Mouse (Mus musculus): ENCODE results near the gene P2ry2.
A peak's percentile ranks its signal among the peaks of the same experiment; 100 is the strongest.

Gene P2ry2

DNA sequence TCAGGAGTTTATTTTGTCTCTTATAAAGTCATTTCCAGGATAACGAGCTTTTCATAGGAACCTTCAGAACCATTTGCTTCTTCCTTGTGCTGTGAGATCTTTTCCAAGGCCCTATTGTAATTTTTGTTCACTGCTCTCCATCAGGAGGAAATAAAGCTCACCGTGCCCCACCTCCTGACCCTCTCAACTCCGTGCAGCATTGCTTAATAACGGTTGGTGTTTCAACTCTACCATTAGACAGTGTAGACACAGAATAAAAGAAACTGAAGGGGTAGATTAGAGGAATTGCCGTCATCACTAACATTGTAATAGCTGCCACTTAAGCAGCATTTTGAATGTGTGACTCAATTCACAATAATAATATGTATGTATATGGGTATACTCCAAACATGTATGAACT, 14.2 kb upstream of the P2ry2 start:
- no peak for DNase-seq (ENCODE audit: low spot score)

DNA sequence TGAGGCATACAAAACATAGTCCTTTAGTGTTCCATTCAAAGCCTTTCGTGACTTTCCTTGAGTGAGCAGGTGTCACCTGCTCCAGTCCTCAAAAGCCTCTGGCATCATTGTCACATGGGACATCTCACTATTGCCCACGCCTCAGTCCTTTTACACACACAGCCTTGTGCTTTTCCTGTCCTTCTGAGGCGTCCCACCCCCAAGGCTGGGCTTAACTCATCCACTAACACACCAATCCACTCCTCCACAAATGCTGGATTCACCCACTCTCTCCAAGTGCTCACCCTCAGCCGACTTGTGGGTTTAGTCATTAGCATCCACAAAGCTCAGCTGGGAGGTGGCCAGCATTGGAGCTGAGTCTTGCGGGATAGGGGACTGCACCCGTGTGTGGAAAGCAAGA, 4.8 kb upstream of the P2ry2 start:
- no peak for DNase-seq (ENCODE audit: low spot score)

DNA sequence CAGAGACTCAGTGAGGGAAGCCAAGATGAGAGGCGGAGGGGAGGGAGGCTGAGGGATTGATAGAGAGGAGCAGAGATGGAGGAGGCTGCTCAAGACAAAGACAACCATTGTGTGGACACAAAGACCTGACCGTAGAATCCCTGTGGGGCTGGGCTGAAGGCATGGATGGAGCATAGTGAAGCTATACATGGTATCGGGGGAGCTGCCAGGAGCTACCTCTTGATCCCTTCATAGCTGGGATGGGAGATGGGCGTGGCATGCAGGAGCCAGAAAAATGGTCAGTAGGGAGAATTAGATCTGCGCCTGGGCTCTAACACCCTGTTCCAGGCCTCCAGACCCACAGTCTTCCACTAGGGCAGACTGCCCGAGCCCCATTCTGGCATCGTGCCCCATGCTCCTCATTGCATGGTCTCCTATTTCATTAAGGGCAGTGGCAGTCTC, 4.4 kb upstream of the P2ry2 start:
- DNase-seq (ENCODE audit: low spot score): no peak

DNA sequence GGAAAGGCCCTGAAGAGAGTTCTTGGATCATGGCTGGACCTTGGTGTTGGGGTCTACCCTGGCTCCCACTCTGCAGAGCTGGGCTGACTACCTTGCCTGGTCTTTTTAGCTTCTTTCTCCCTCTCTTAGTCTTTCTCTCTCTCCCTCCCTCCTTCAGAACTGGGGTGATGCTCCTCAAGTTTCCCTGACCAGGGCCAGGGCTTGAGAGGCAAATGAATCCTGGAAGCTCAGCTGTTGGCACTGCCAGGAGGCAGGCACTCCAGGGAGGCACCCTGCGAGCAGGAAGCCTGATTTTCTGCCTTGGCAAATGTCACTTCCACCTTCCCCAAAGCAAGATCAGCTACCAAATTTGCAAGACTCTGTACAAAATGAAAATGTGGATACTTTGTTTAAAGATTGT, 2.3 kb upstream of the P2ry2 start:
- no peak for DNase-seq (ENCODE audit: low spot score)

DNA sequence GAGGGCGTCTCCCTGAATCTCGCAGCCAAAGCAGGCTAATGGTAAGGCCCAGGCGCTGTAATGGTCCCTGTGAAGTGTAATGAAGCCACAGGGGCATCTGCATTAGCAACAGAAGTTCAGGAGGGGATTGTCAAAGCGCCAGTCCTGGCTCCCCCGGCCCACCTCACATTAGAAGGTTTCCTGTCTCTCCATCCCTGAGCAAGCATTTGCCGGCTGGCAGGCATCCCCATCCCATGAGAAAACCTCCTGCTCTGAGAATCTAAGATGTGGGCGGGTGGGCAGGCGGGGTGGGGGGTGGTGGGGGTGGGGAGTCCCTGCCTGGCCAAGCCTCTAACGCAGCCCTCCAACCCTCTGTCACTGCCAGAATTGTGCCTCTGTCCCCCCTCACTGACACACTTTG, 1.4 kb upstream of the P2ry2 start:
- no peak for DNase-seq (ENCODE audit: low spot score)

DNA sequence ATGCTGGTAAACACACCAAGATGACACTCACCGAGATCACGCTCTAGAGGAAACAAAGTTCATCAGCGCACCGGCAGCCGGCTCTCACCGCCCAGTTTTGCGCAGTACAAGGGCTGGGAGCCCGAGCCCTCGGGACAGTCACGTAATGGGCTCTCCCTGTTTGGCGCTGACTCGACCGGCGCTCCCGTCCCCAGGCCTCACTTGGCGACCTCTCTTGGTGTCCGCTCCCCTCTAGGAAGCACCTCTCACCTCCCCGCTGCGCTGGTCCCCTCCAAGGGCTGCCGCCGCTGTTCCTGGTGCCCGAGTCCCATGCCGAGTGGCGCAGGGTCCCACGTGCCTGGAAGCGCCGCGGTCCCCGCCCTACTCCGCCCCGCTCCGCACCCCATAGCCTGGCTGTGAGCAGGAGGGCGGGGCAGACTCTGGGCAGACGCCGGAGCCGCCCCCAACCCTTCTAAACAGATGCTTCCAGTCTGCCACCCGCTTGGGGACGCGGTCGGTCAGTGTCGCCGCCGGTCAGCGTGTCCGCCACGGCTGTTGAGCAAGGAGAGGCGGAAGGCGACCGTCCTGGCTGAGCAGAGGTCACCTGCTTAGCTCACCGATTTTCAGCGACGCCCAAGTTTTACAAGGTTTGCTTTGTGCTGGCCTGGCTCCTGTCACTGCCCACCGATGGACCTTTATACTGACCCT, 842 bp downstream of the P2ry2 start:
- DNase-seq (ENCODE audit: low spot score): peak; percentile 37

DNA sequence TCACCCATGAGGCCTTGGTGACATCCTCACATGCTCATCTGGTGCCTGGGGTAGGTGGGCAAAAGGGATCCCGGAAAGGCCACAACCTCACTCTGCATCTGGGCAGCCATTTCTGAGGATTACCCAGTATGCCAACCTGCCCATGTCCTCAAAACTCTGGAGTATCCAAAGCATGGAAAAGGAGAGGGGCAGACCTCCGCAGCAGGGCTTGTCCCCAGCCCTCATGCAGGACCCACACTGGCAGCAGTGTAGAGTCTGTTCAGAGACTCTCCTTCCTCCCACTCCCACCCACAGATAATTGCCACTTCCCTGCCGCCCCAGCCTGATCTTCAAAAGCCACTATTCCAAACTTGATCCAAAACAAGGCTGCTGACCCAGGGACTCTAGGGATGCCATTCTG, 1.9 kb downstream of the P2ry2 start:
- DNase-seq (ENCODE audit: low spot score): no peak

DNA sequence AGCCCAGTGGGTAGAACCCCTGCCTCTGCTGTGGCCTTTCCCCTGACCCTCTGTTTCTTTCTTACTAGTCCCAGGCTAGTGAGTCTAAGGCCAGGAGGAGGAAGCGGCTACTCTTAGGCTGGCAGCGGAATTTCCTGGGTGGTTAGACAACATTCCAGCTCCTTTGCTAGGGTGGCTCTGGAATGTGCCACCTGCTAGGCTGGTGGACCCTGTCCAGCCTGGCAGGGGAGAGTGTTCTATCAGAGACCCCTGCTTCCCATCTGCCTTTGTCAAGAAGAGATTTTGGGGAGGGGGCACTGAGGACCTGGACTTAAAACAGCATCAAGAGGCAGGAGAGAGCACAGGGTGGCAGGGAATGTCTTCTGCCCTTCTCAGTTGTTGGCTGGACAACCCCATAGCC, 6.5 kb downstream of the P2ry2 start:
- no peak for DNase-seq (ENCODE audit: low spot score)

DNA sequence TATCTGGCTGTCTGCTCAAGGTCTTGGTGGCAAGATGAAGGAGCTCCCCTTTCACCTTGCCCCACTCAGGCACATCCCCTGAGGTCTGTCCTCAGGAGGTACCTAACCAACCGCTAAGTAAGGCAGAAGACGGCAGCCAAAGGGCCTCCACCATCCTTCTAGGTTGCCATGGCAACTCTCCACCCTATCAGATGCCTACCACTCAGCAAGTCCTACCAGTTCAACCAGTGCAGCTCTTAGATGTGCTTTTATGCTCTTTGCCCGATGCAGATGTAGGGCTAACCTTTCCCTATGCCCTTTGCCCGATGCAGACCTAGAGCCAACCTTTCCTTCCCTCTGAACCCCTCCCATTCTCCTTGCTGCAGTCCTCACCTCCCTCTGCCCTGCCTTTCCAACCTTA, 7.5 kb downstream of the P2ry2 start:
- no peak for DNase-seq (ENCODE audit: low spot score)

DNA sequence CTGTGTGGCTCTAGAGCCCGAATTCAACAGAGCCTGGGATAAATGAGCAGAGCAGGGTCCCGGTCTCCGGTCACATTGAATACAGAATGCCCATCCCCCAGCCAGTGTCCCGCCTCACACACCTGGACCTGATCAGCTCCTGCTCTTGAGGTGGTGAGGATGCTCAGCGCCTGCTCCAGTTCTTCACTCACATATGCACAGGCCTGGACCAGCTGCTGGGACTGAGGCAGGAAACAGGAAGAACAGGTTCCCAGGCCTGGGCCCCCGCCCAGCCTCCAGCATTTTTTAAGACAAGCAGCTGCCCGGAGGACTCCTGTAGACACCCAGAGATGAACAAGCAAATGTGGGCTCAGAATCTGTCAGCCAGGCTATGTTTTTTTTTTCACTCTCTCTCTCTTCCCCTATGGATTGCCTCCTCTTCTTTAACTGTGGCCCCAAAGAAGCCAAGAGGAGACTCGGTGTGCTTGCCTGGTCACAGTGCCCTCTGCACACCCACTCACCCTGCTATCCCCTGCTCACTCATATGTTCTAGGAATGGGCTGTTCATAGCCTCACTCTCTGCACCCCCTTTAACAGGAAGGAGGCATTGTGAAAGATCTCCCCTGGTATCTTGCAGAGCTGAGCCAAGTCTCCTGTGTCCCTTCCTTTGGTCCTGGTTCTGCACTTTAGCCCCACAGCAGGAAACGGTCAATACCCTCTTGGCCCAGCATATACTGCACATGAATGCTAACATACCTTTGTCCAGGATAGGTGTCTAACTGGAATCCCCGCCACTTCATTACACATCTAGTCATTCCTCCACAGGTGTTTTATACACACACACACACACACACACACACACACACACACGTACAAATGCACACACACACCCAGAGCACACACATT, 9.0 kb downstream of the P2ry2 start:
- DNase-seq (ENCODE audit: low spot score): no peak

DNA sequence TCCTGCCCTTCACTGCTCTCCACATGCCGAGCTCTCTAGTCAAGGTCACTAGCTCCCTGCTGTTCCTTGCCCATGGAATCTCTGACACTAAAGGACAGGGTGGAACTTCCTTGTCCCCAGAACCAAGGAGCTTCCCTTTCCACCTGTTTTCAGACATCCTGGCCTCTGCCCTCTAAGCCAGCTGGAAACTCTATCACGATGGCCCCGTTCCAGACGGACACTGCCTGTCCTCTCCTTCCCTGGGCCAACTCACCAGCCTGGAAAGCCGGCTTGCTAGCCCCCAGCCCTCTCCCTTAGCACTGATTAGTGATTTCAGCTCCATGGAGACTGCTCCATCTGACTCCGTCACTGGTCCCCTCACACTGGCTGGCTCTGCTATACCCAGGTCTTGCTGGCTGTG, 10.4 kb downstream of the P2ry2 start:
- no peak for DNase-seq (ENCODE audit: low spot score)

DNA sequence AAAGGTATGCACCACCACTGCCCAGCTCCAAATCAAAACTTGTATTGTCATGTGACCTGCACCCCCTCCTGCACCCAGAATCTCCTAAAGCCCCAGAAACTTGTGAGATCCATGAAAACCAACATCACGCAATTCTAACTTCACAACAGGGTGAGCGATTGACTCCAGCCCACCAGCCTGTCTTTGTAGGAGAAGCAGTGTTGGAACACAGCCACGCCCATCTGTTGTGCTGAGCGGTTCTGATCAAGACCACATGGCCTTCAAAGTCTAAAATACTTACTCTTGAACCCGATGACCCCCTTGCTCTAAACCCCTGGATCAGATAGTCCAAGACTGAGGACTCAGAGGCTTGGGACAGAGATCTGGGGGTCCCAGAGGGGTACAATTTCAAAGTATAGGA, 13.0 kb downstream of the P2ry2 start:
- DNase-seq (ENCODE audit: low spot score): no peak

DNA sequence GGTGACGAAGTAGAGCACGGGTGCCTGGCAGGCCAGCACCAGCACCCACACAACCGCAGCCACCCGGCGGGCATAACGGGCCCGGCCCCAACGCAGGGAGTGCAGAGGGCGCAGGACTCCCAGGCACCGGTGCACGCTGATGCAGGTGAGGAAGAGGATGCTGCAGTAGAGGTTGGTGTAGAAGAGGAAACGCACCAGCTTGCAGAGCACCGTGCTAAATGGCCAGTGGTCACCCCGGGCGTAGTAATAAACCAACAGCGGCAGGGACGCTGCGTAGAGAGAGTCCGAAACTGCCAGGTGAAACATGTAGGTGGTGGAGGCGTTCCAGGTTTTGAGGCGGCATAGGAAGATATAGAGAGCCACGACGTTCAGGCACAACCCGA, 14.1 kb downstream of the P2ry2 start:
- DNase-seq (ENCODE audit: low spot score): no peak

DNA sequence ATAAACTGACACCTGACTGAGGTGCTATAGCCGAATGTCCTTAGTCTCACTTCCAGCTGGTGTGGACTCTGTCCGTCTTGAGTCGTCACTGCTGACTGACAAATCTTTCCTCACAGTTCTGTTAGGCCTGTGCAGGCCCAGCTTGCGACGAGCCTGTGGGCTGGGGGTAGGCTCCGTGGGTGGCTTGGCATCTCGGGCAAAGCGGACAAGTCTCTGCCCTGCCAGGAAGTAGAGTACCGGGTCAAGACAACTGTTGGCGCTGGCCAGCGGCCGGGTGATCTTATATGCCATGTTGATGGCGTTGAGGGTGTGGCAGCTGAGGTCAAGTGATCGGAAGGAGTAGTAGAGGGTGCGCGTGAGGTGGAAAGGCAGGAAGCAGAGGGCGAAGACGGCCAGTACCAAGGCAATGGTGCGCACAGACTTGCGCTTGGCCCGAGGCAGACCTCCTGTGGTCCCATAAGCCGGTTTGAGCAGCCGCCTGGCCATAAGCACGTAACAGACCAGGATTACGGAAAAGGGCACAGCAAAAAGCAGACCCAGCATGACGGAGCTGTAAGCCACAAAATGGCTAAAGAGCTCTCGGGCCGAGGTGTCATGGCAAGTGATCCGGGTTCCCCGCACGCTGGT, 14.6 kb downstream of the P2ry2 start:
- DNase-seq (ENCODE audit: low spot score): no peak

DNA sequence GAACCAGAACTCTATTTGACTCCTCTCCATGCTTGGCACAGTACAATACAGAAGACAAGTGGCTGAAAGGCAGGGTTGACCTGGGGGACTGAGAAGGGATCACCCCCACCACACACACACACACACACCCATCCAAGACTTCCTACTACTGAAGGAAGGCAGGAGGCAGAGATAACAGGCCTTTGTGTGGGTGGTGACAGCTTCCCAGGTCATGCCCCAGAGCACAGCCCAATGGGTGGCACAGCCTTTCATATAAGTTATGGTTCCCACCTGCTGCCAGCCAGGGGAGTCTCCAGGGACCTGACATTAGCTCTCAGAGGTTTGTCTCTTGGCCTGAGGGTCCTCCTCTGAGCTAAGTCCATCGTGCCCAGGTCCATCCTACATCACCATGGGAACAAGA, 15.5 kb downstream of the P2ry2 start:
- DNase-seq (ENCODE audit: low spot score): no peak

DNA sequence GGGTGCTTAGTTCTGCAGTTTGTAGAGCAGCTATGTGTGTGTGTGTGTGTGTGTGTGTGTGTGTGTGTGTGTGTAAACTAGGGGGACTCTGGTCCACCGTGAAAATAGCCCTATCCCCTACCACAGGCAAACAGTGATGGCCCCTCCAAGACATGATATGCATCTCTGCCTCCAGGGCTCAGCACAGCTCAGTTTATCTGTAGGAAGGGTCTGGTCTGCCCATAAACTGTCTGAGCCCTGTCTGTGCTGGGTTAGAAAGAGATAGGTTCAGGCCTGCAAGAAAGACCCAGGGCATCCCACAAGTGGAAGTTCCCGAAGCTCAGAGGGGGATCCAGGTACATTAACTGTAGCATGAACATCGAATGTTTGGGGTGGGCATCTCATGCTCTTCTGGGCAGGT, 16.7 kb downstream of the P2ry2 start:
- DNase-seq (ENCODE audit: low spot score): no peak

DNA sequence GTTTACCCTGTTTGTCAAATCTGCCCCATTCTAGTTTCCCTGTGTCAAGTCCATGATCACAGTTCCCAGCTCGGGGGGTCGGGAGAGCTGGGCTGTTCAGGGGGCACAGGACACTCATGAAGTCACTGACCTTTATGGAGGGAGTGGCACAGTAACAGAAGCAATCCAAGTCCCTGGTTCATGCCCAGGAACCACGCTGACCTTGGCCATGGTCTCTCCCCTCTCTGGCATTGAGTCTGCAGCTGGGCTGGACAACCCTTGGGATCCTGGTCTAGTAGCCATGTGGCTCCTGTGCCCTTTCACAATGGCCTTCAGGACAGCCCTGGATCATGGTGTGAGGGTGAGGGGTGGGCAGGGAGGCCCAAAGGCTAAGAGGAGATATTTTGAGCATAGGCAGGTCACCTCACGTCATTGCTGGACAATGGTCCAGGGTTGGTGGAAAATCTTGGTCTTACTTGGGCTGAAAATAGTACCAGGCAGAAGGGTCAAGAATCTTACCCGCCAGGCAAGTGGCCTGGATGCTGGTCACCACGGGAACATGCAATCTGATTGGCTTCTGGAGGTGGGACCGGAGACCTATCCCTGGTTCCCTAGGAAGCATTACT, 17.3 kb downstream of the P2ry2 start:
- no peak for DNase-seq (ENCODE audit: low spot score)

DNA sequence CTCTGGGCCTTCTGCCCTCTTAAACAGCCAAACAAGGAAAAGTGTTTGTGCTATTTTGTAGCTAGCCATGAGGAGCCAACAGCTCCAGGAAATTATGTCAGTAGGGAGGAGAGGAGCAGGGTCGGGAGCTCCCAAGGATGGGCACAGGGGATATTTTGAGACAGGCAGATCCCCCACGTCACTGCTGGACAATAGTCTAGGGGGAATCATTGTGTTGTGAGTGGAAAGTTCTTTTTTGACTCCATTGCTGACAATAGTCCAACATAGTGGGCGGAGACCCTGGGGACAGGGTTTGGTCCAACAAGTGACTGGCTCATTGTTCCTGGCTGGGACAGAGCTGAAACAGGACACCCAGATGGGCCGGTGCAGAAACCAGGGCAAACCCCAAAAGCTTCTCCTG, 19.5 kb downstream of the P2ry2 start:
- DNase-seq (ENCODE audit: low spot score): no peak

DNA sequence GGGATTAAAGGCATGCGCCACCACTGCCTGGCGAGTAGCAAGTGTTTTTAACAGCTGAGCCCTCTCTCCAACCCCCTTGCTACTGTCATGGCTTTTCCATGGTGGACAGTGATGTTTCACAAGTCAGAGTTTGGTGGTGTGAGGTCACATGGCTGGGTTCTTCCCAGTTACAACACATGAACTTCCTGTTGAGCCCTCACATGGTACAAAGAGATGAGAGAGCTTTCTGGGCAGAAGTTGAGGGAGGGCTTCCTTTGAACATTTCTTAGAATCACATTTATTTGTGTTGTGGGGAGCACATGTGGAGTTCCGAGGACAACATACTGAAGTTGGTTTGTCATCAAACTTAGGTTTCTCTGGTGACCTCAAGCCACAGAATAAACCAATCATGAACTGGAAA, 20.7 kb downstream of the P2ry2 start:
- DNase-seq (ENCODE audit: low spot score): no peak

DNA sequence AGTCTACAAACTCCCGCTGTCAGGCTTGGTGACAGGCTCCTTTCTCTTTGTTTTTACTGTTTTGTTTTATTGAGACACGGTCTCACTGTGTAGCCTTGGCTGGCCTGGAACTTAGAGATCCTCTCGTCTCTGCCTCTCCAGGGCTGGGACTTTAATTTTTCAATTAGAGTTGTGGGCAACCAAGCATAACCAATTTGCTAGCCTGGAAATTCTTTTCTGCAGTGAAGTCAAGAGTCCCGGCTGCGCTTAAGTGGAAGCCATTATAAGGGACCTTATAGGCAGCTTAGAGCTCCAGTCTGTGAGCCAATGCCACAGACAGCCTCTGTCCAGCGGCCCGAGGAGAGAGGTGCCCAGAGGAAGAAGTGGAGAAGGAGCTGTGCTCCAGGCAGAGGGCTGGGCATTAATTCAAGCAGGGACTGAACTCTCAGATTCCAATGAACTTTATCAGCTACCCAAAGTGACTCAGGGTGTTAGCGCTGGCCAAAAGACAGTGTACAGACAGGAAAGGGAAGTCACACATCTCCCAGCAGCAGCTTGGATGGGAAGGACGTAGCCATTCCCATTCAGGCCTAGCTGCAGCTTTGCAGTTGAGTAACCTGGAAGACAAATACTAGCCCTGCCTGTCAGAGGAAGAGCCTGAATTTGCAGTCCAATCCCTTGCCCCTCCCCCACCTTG, 21.9 kb downstream of the P2ry2 start:
- no peak for DNase-seq (ENCODE audit: low spot score)

DNA sequence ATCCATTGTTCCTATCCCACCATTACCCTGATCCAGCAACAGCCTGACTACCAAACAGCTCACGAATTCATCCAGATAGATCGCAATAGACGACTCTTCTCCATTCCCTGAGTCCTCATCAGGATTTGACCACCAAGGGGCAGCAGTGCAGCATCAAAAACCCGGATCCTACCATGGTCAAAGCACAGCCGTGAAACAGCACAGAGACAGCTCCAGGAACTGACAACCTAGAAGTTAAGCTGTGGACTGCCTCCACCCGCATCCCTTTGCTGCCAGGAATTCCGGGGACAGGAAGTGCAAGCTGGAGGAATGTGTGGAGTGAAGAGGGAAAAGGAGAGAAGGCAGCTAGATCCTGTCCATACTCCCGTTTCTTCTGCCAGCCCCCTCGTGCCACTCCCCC, 24.6 kb downstream of the P2ry2 start:
- DNase-seq (ENCODE audit: low spot score): peak; percentile 53

Data from ovary, adult 18-20 months (tissue).